Mouse (Mus musculus) kidney, adult 2 months (tissue): ENCODE measurements at regions not wholly inside any gene's neighbourhood (a gene's known extent, or its start where the extent isn't known, plus 50 kb on each side); places are given as distances from the start of the nearest gene placed in this dataset.

Experiments used
- DNase-seq: peaks from one replicate; pipeline ENCODE4 v3.0.0; 2021
- H3K27ac ChIP-seq: fragments of 200-500 bp; 2 replicates; pipeline ENCODE4 v1.5.1; 2012; ENCODE audit warnings: low read depth, low read length, control low read depth, inconsistent platforms; ENCODE audit not compliant: insufficient read depth
- H3K27me3 ChIP-seq: fragments of 200-500 bp; replicated peaks from 2 replicates; pipeline ENCODE4 v1.6.1; 2012; ENCODE audit warnings: mild to moderate bottlenecking, moderate library complexity, low read length, inconsistent platforms; ENCODE audit not compliant: control insufficient read depth, insufficient read depth
- H3K36me3 ChIP-seq: fragments of 200-500 bp; 2 replicates; pipeline ENCODE4 v1.6.1; 2012; ENCODE audit warnings: mild to moderate bottlenecking, moderate library complexity, low read length, inconsistent platforms; ENCODE audit not compliant: control insufficient read depth, insufficient read depth
- H3K4me1 ChIP-seq: fragments of 200-500 bp; 2 replicates; pipeline ENCODE4 v1.6.1; 2011; ENCODE audit warnings: low read length; ENCODE audit not compliant: control insufficient read depth, insufficient read depth
- H3K4me3 ChIP-seq: fragments of 200-500 bp; 2 replicates; pipeline ENCODE4 v1.5.1; 2011; ENCODE audit warnings: mild to moderate bottlenecking, low read depth, low read length, control low read depth; ENCODE audit not compliant: insufficient read depth
- CTCF ChIP-seq: fragments of 200-500 bp; conservative IDR thresholded peaks from 2 replicates; pipeline ENCODE4 v1.5.1; 2011; ENCODE audit warnings: low read depth, mild to moderate bottlenecking, control low read depth, low read length, moderate library complexity, mixed read lengths; ENCODE audit not compliant: insufficient read depth, insufficient read length
- POLR2A ChIP-seq: fragments of 200-500 bp; IDR thresholded peaks from one replicate; pipeline ENCODE4 v1.6.1; 2011; ENCODE audit warnings: low read depth, low read length, control low read depth
- WGBS: fragments of 180-500 bp; shearing (Covaris S2); methylation state at CpG from one replicate; pipeline ENCODE4 v1.1.7; 2018; 5-methylcytosine and 5-hydroxymethylcytosine counted together

- H3K27ac ChIP-seq, result peak overlapping the region; percentile 99
- DNase-seq, result peak; percentile 93
- TF ChIP-seq CTCF (no peak), POLR2A (no peak)
- no peaks in the 10 kb centered on the region for H3K36me3 ChIP-seq
- H3K4me3 ChIP-seq, result no peak overlapping the region
- 29% methylated on average over 1 of the region's 1 CpGs for WGBS
- peaks cover 17% of the 10 kb centered on the region for H3K4me1 ChIP-seq
- H3K27me3 ChIP-seq, result no peaks in the 10 kb centered on the region
Observed at GRCm38 (mm10) chr8:115850552-115850951, 143.0 kb upstream of the Maf start.

GRCm38 (mm10) chr8:115833391-115833790 is 125.8 kb upstream of the Maf start:
- no peaks in the 10 kb centered on the region for H3K27me3 ChIP-seq
- TF ChIP-seq POLR2A (no peak), CTCF (no peak)
- H3K4me3 ChIP-seq, result no peak overlapping the region
- peaks cover 23% of the 10 kb centered on the region; the same call in 1 of the 2 replicates for H3K4me1 ChIP-seq
- DNase-seq, result peak; percentile 84
- no peaks in the 10 kb centered on the region for H3K36me3 ChIP-seq
- peak overlapping the region; percentile 88; the same call in 1 of the 2 replicates for H3K27ac ChIP-seq

- no peak for TF ChIP-seq CTCF
- TF ChIP-seq POLR2A, result no peak
- no peaks in the 10 kb centered on the region for H3K36me3 ChIP-seq
- peak; percentile 80 for DNase-seq
Observed at GRCm38 (mm10) chr8:115831675-115832074, 124.1 kb upstream of the Maf start.

GRCm38 (mm10) chr8:115830012-115830662 is 122.5 kb upstream of the Maf start:
- Histone ChIP-seq H3K4me1 (peaks cover 32% of the 10 kb centered on the region; the same call in 1 of the 2 replicates), H3K27me3 (no peaks in the 10 kb centered on the region), H3K27ac (peak overlapping the region; percentile 98), H3K4me3 (no peak overlapping the region), H3K36me3 (no peaks in the 10 kb centered on the region)
- WGBS, result 42% methylated on average over 4 of the region's 4 CpGs
- no peak for TF ChIP-seq POLR2A
- TF ChIP-seq CTCF, result no peak
- peak; percentile 89 for DNase-seq

More at GRCm38 (mm10) chr8:115831675-115832074, 124.1 kb upstream of the Maf start:
- WGBS, result 36% methylated on average over 1 of the region's 1 CpGs
- peaks cover 27% of the 10 kb centered on the region; the same call in 1 of the 2 replicates for H3K4me1 ChIP-seq
- no peaks in the 10 kb centered on the region for H3K27me3 ChIP-seq
- H3K4me3 ChIP-seq, result no peak overlapping the region
- peak overlapping the region; percentile 78 for H3K27ac ChIP-seq

GRCm38 (mm10) chr8:115826516-115826915 is 118.9 kb upstream of the Maf start:
- H3K4me1 ChIP-seq, result peaks cover 36% of the 10 kb centered on the region; the same call in 1 of the 2 replicates
- H3K4me3 ChIP-seq, result no peak overlapping the region
- H3K36me3 ChIP-seq, result no peaks in the 10 kb centered on the region
- 46% methylated on average over 3 of the region's 3 CpGs for WGBS
- no peaks in the 10 kb centered on the region for H3K27me3 ChIP-seq
- peak; percentile 39 for DNase-seq
- TF ChIP-seq POLR2A, result no peak
- TF ChIP-seq CTCF, result no peak
- H3K27ac ChIP-seq, result peak overlapping the region; percentile 48

GRCm38 (mm10) chr8:115825899-115826502 is 118.4 kb upstream of the Maf start:
- Histone ChIP-seq H3K36me3 (no peaks in the 10 kb centered on the region), H3K27ac (peak overlapping the region; percentile 28), H3K4me3 (no peak overlapping the region), H3K4me1 (peaks cover 36% of the 10 kb centered on the region; the same call in 1 of the 2 replicates), H3K27me3 (no peaks in the 10 kb centered on the region)
- no peak for TF ChIP-seq POLR2A
- TF ChIP-seq CTCF, result no peak
- 53% methylated on average over 5 of the region's 5 CpGs for WGBS
- peak; percentile 26 for DNase-seq

- H3K27me3 ChIP-seq, result no peaks in the 10 kb centered on the region
- H3K4me3 ChIP-seq, result no peak overlapping the region
- H3K27ac ChIP-seq, result peak overlapping the region; percentile 99
- peak; percentile 91 for DNase-seq
- WGBS, result 55% methylated on average over 6 of the region's 6 CpGs
- TF ChIP-seq CTCF (no peak), POLR2A (no peak)
- H3K36me3 ChIP-seq, result no peaks in the 10 kb centered on the region
- H3K4me1 ChIP-seq, result peaks cover 27% of the 10 kb centered on the region; the same call in 1 of the 2 replicates
Observed at GRCm38 (mm10) chr8:115824478-115824785, 116.8 kb upstream of the Maf start.
